Mouse (Mus musculus): Measurements from ENCODE around the gene Pigc. TPM values are rescaled to one million over a fixed set of nuclear protein-coding genes. Genes with fewer than 3 reads are reported as not detected.
A peak's percentile ranks its signal among the peaks of the same experiment; 100 is the strongest.

Pigc gene
- polyA plus RNA-seq (2012; rRNA removed) = 16.4 and 19.7 TPM in 2 replicates

- no peak within 1 kb of the TSS for H3K27ac ChIP-seq (ENCODE audit: insufficient read depth, low read length)
- H3K4me1 ChIP-seq (ENCODE audit: control insufficient read depth, insufficient read depth, low read length) = no peaks in the 10 kb centered on the region; the same call in none of the 2 replicates
- peak; percentile 76 for TF ChIP-seq CTCF (IDR thresholded peaks at IDR 0.05; ENCODE audit: extremely low read depth, insufficient read depth, low read length)
- 0 out of 2 replicates have a peak, but pooled peaks have one; percentile 53 for TF ChIP-seq POLR2A (IDR thresholded peaks at IDR 0.05; ENCODE audit: extremely low read depth, insufficient read depth, low read length)
- H3K4me3 ChIP-seq (ENCODE audit: insufficient read depth, low read length) = peak within 1 kb of the TSS; percentile 40
Observed at GRCm38 (mm10) chr1:161968589-161969407, at the start of gene Pigc. Gene Pigc (plus strand): TSS chr1:161969186.

GRCm38 (mm10) chr1:161919594-161919993, 49.4 kb upstream of the Pigc start:
- Histone ChIP-seq H3K4me1 (ENCODE audit: control insufficient read depth, insufficient read depth, low read length) (no peaks in the 10 kb centered on the region), H3K4me3 (ENCODE audit: insufficient read depth, low read length) (no peak overlapping the region), H3K27ac (ENCODE audit: insufficient read depth, low read length) (no peak overlapping the region)
- TF ChIP-seq CTCF (IDR thresholded peaks at IDR 0.05; ENCODE audit: extremely low read depth, insufficient read depth, low read length) (no peak), POLR2A (IDR thresholded peaks at IDR 0.05; ENCODE audit: extremely low read depth, insufficient read depth, low read length) (no peak)

- no peaks in the 10 kb centered on the region for H3K4me1 ChIP-seq (ENCODE audit: control insufficient read depth, insufficient read depth, low read length)
- no peak overlapping the region for H3K27ac ChIP-seq (ENCODE audit: insufficient read depth, low read length)
- H3K4me3 ChIP-seq (ENCODE audit: insufficient read depth, low read length) = no peak overlapping the region
- no peak for TF ChIP-seq CTCF (IDR thresholded peaks at IDR 0.05; ENCODE audit: extremely low read depth, insufficient read depth, low read length)
- TF ChIP-seq POLR2A (IDR thresholded peaks at IDR 0.05; ENCODE audit: extremely low read depth, insufficient read depth, low read length) = no peak
Observed at GRCm38 (mm10) chr1:161920475-161921454, 48.2 kb upstream of the Pigc start.

GRCm38 (mm10) chr1:161921928-161922327, 47.1 kb upstream of the Pigc start:
- Histone ChIP-seq H3K27ac (ENCODE audit: insufficient read depth, low read length) (no peak overlapping the region), H3K4me3 (ENCODE audit: insufficient read depth, low read length) (no peak overlapping the region), H3K4me1 (ENCODE audit: control insufficient read depth, insufficient read depth, low read length) (no peaks in the 10 kb centered on the region)
- TF ChIP-seq CTCF (IDR thresholded peaks at IDR 0.05; ENCODE audit: extremely low read depth, insufficient read depth, low read length) (no peak), POLR2A (IDR thresholded peaks at IDR 0.05; ENCODE audit: extremely low read depth, insufficient read depth, low read length) (no peak)

GRCm38 (mm10) chr1:161924321-161924720, 44.7 kb upstream of the Pigc start:
- no peak overlapping the region for H3K4me3 ChIP-seq (ENCODE audit: insufficient read depth, low read length)
- H3K4me1 ChIP-seq (ENCODE audit: control insufficient read depth, insufficient read depth, low read length) = no peaks in the 10 kb centered on the region
- no peak for TF ChIP-seq CTCF (IDR thresholded peaks at IDR 0.05; ENCODE audit: extremely low read depth, insufficient read depth, low read length)
- TF ChIP-seq POLR2A (IDR thresholded peaks at IDR 0.05; ENCODE audit: extremely low read depth, insufficient read depth, low read length) = no peak
- H3K27ac ChIP-seq (ENCODE audit: insufficient read depth, low read length) = no peak overlapping the region

GRCm38 (mm10) chr1:161925281-161925805, 43.6 kb upstream of the Pigc start:
- TF ChIP-seq POLR2A (IDR thresholded peaks at IDR 0.05; ENCODE audit: extremely low read depth, insufficient read depth, low read length) (no peak), CTCF (IDR thresholded peaks at IDR 0.05; ENCODE audit: extremely low read depth, insufficient read depth, low read length) (no peak)
- no peak overlapping the region for H3K4me3 ChIP-seq (ENCODE audit: insufficient read depth, low read length)
- no peak overlapping the region for H3K27ac ChIP-seq (ENCODE audit: insufficient read depth, low read length)
- no peaks in the 10 kb centered on the region for H3K4me1 ChIP-seq (ENCODE audit: control insufficient read depth, insufficient read depth, low read length)

GRCm38 (mm10) chr1:161927976-161928375, 41.0 kb upstream of the Pigc start:
- no peak overlapping the region for H3K4me3 ChIP-seq (ENCODE audit: insufficient read depth, low read length)
- no peak overlapping the region for H3K27ac ChIP-seq (ENCODE audit: insufficient read depth, low read length)
- no peak for TF ChIP-seq POLR2A (IDR thresholded peaks at IDR 0.05; ENCODE audit: extremely low read depth, insufficient read depth, low read length)
- no peaks in the 10 kb centered on the region for H3K4me1 ChIP-seq (ENCODE audit: control insufficient read depth, insufficient read depth, low read length)

GRCm38 (mm10) chr1:161931313-161931712, 37.7 kb upstream of the Pigc start:
- H3K4me3 ChIP-seq (ENCODE audit: insufficient read depth, low read length) = no peak overlapping the region
- no peaks in the 10 kb centered on the region for H3K4me1 ChIP-seq (ENCODE audit: control insufficient read depth, insufficient read depth, low read length)
- H3K27ac ChIP-seq (ENCODE audit: insufficient read depth, low read length) = no peak overlapping the region
- TF ChIP-seq CTCF (IDR thresholded peaks at IDR 0.05; ENCODE audit: extremely low read depth, insufficient read depth, low read length) (no peak), POLR2A (IDR thresholded peaks at IDR 0.05; ENCODE audit: extremely low read depth, insufficient read depth, low read length) (no peak)

GRCm38 (mm10) chr1:161931817-161932216, 37.2 kb upstream of the Pigc start:
- Histone ChIP-seq H3K27ac (ENCODE audit: insufficient read depth, low read length) (no peak overlapping the region), H3K4me3 (ENCODE audit: insufficient read depth, low read length) (no peak overlapping the region), H3K4me1 (ENCODE audit: control insufficient read depth, insufficient read depth, low read length) (no peaks in the 10 kb centered on the region)
- no peak for TF ChIP-seq POLR2A (IDR thresholded peaks at IDR 0.05; ENCODE audit: extremely low read depth, insufficient read depth, low read length)
- TF ChIP-seq CTCF (IDR thresholded peaks at IDR 0.05; ENCODE audit: extremely low read depth, insufficient read depth, low read length) = no peak
